Mouse (Mus musculus): ENCODE measurements around the gene Deup1. TPM values are rescaled to one million over a fixed set of nuclear protein-coding genes. Genes with fewer than 3 reads are reported as not detected.

Deup1 gene
- polyA plus RNA-seq, 1 experiment = 0.08 TPM

DNA sequence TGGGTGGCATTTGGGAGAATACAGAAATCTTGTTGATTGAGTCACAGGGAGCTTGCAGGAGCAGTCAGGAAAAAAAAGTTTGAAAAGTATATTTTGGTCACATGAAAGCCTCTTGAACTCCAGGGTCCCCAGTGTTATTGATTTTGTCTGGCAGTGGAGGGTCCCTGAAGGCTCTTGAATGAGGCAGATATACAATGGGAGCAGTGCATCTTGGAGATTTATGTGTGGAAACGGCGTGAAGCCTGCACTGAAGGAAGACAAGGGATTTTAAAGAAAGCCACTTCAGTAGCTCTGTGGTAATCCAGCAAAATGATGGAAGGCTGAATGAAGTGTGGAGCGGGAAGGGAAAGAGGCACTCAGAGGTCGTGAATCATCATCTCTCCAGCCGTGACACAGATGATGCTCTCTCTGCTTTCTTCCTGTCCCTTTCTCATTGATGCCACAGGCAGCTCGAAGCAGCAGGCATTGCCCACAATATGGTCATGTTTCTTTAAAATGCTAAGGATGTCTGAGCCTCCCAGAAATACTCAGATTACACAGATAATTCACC lies 30.6 kb upstream of the Deup1 start:
- H3K27ac ChIP-seq (ENCODE audit: control insufficient read depth, insufficient read depth, low read length) = no peak overlapping the region
- no peak for DNase-seq
- no peak overlapping the region for H3K4me3 ChIP-seq (ENCODE audit: control insufficient read depth, insufficient read depth, low read length)
- H3K27me3 ChIP-seq (ENCODE audit: control insufficient read depth, insufficient read depth, low read length) = no peaks in the 10 kb centered on the region
- H3K36me3 ChIP-seq (ENCODE audit: control insufficient read depth, insufficient read depth, low read length) = no peaks in the 10 kb centered on the region
- 63% methylated on average over 6 of the region's 6 CpGs for WGBS
- no peaks in the 10 kb centered on the region for H3K4me1 ChIP-seq (replicated peaks; ENCODE audit: control insufficient read depth, insufficient read depth, low read length)
- no peak for TF ChIP-seq CTCF (IDR thresholded peaks at IDR 0.05; ENCODE audit: borderline replicate concordance, control insufficient read depth, extremely low read depth, insufficient read depth, low read length, poor library complexity)
- TF ChIP-seq POLR2A (IDR thresholded peaks at IDR 0.05; ENCODE audit: control insufficient read depth, extremely low read depth, insufficient read depth, low read length, poor library complexity) = no peak

DNA sequence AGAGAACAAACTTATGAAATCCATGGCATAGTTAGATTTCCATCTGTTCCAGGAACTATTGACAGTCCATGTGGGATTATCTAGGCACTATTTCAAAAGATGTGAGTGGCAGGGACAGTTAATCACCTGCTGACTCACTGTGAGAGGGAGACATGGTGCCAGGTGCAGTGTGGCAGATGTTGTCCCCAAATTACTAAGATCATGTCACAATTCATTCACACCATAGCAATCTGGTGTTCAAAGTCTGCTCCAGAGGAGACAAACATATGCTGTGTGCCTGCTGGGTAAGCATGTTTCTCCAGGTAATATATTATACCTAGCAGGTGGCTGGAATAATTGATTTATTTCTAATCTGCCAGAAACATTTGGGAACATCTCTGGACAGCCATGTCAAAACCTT lies 25.3 kb upstream of the Deup1 start:
- H3K4me3 ChIP-seq (ENCODE audit: control insufficient read depth, insufficient read depth, low read length) = no peak overlapping the region
- TF ChIP-seq POLR2A (IDR thresholded peaks at IDR 0.05; ENCODE audit: control insufficient read depth, extremely low read depth, insufficient read depth, low read length, poor library complexity) (no peak), CTCF (IDR thresholded peaks at IDR 0.05; ENCODE audit: borderline replicate concordance, control insufficient read depth, extremely low read depth, insufficient read depth, low read length, poor library complexity) (no peak)
- no peaks in the 10 kb centered on the region for H3K36me3 ChIP-seq (ENCODE audit: control insufficient read depth, insufficient read depth, low read length)
- no peak overlapping the region for H3K27ac ChIP-seq (ENCODE audit: control insufficient read depth, insufficient read depth, low read length)
- no peak for DNase-seq
- H3K27me3 ChIP-seq (ENCODE audit: control insufficient read depth, insufficient read depth, low read length) = no peaks in the 10 kb centered on the region
- H3K4me1 ChIP-seq (replicated peaks; ENCODE audit: control insufficient read depth, insufficient read depth, low read length) = no peaks in the 10 kb centered on the region

DNA sequence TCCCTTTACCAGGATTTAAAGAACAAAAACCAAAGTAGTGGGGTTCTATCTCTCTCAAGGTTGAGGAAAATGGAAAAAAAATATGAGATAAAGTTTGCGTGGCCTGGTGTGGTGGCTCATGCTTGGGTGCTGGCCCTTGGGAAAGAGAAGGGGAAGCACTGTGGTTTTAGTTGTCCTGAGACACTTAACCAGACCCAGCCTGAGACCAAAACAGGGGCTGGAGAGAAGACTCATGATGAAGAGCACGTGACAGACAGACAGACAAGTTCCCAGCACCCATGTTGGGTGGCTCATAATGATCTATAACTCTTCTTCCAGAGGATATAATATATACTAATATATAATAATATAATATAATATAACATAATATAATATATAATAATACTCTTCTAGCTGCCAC lies 22.2 kb upstream of the Deup1 start:
- Histone ChIP-seq H3K36me3 (ENCODE audit: control insufficient read depth, insufficient read depth, low read length) (no peaks in the 10 kb centered on the region), H3K4me1 (replicated peaks; ENCODE audit: control insufficient read depth, insufficient read depth, low read length) (no peaks in the 10 kb centered on the region), H3K27me3 (ENCODE audit: control insufficient read depth, insufficient read depth, low read length) (no peaks in the 10 kb centered on the region), H3K4me3 (ENCODE audit: control insufficient read depth, insufficient read depth, low read length) (no peak overlapping the region), H3K27ac (ENCODE audit: control insufficient read depth, insufficient read depth, low read length) (no peak overlapping the region)
- DNase-seq = no peak
- 61% methylated on average over 2 of the region's 2 CpGs for WGBS
- TF ChIP-seq CTCF (IDR thresholded peaks at IDR 0.05; ENCODE audit: borderline replicate concordance, control insufficient read depth, extremely low read depth, insufficient read depth, low read length, poor library complexity) = no peak
- no peak for TF ChIP-seq POLR2A (IDR thresholded peaks at IDR 0.05; ENCODE audit: control insufficient read depth, extremely low read depth, insufficient read depth, low read length, poor library complexity)

DNA sequence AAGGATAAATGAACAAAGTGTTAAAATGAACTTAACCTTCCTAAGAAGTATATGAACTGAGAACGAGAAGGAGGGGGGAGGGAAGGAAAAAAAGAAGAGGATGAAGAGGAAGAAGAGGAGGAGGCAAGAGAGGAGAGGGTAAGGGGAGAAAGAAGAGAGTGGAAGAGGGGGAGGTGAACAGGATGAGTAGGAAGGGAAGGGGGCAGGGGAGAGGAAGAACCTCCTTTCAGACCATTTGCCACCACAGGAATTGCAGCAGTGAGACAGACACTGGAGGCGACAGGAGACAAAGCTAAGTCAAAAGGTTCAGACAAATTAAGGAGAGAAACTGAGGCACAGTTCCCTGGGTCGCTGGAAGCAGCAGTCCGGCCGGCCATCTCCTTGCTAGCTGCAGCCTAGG lies 349 bp downstream of the Deup1 start:
- TF ChIP-seq CTCF (IDR thresholded peaks at IDR 0.05; ENCODE audit: borderline replicate concordance, control insufficient read depth, extremely low read depth, insufficient read depth, low read length, poor library complexity) (no peak), POLR2A (IDR thresholded peaks at IDR 0.05; ENCODE audit: control insufficient read depth, extremely low read depth, insufficient read depth, low read length, poor library complexity) (no peak)
- no peak overlapping the region for H3K4me3 ChIP-seq (ENCODE audit: control insufficient read depth, insufficient read depth, low read length)
- no peak for DNase-seq
- no peaks in the 10 kb centered on the region; the same call in 1 of the 2 replicates for H3K27me3 ChIP-seq (ENCODE audit: control insufficient read depth, insufficient read depth, low read length)
- no peak overlapping the region for H3K27ac ChIP-seq (ENCODE audit: control insufficient read depth, insufficient read depth, low read length)
- H3K36me3 ChIP-seq (ENCODE audit: control insufficient read depth, insufficient read depth, low read length) = no peaks in the 10 kb centered on the region
- 20% methylated on average over 5 of the region's 5 CpGs for WGBS
- no peaks in the 10 kb centered on the region for H3K4me1 ChIP-seq (replicated peaks; ENCODE audit: control insufficient read depth, insufficient read depth, low read length)

DNA sequence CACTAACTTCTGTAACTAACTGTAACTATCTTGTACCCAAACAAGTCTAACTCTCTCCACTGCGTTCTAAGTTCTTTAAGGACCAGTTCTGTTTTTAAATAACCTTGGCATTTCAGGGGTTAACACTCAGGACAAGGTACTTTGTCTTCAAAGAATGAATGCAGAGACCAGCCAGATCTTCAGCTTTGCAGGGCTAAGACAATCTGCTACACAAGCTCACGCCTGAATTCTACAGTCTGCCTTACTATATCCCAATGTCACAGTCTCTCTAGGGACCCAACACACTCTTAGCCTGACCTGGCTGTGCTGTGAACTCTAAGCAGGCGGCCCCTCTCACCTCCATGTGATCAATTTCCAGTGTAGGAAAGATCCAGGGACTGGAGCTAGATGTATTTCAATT lies 3.0 kb downstream of the Deup1 start:
- no peak for TF ChIP-seq CTCF (IDR thresholded peaks at IDR 0.05; ENCODE audit: borderline replicate concordance, control insufficient read depth, extremely low read depth, insufficient read depth, low read length, poor library complexity)
- TF ChIP-seq POLR2A (IDR thresholded peaks at IDR 0.05; ENCODE audit: control insufficient read depth, extremely low read depth, insufficient read depth, low read length, poor library complexity) = no peak
- Histone ChIP-seq H3K27me3 (ENCODE audit: control insufficient read depth, insufficient read depth, low read length) (no peaks in the 10 kb centered on the region; the same call in 1 of the 2 replicates), H3K4me3 (ENCODE audit: control insufficient read depth, insufficient read depth, low read length) (no peak overlapping the region), H3K27ac (ENCODE audit: control insufficient read depth, insufficient read depth, low read length) (no peak overlapping the region), H3K4me1 (replicated peaks; ENCODE audit: control insufficient read depth, insufficient read depth, low read length) (no peaks in the 10 kb centered on the region), H3K36me3 (ENCODE audit: control insufficient read depth, insufficient read depth, low read length) (no peaks in the 10 kb centered on the region)
- WGBS = 91% methylated on average over 3 of the region's 3 CpGs
- DNase-seq = no peak

DNA sequence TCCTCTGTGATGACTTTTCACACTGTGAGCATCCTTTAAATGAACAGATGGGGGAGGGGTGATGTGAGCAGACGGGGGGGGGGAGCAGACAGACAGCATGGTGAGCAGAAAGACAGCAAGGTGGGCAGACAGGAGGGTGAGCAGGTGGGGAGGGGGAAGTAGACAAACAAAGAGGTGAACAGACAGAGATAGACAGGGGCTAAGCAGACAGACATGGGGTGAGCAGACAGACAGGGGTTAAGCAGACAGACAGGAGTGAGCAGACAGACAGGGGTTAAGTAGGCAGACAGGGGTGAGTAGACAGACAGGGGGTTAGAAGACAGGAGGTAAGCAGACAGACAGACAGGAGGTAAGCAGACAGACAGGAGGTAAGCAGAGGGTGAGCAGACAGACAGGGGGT lies 8.0 kb downstream of the Deup1 start:
- no peaks in the 10 kb centered on the region for H3K27me3 ChIP-seq (ENCODE audit: control insufficient read depth, insufficient read depth, low read length)
- DNase-seq = no peak
- WGBS = 91% methylated on average over 1 of the region's 1 CpGs
- no peak for TF ChIP-seq CTCF (IDR thresholded peaks at IDR 0.05; ENCODE audit: borderline replicate concordance, control insufficient read depth, extremely low read depth, insufficient read depth, low read length, poor library complexity)
- TF ChIP-seq POLR2A (IDR thresholded peaks at IDR 0.05; ENCODE audit: control insufficient read depth, extremely low read depth, insufficient read depth, low read length, poor library complexity) = no peak
- H3K36me3 ChIP-seq (ENCODE audit: control insufficient read depth, insufficient read depth, low read length) = no peaks in the 10 kb centered on the region
- H3K4me1 ChIP-seq (replicated peaks; ENCODE audit: control insufficient read depth, insufficient read depth, low read length) = no peaks in the 10 kb centered on the region
- H3K4me3 ChIP-seq (ENCODE audit: control insufficient read depth, insufficient read depth, low read length) = no peak overlapping the region
- H3K27ac ChIP-seq (ENCODE audit: control insufficient read depth, insufficient read depth, low read length) = no peak overlapping the region

DNA sequence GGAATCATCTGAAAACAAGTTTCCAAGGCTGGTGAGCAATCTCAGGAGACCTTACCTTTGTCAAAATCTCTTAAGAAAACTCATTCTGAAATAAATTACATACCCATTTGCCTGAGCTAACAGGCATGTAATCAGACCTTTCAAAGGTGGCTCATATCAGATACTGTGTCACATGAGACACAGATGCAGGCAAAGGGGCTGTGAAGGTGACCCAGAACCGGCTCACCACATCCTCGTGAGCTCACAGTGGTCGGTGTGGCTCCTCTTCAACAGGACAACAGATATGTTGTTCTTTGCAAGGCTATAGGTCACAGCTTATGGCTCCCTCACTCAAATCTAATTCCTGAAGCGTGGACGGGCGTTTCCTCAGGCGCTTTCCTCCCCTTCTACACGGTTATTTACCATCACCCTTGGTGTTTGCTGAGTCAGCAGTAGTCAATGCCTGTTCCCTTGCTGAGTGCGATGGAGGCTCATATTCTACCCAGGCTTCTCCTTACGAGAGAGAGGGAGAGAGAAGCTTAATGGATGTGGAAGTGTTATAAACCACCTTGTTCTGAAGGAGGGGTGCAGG lies 8.6 kb downstream of the Deup1 start:
- Histone ChIP-seq H3K27ac (ENCODE audit: control insufficient read depth, insufficient read depth, low read length) (no peak overlapping the region), H3K27me3 (ENCODE audit: control insufficient read depth, insufficient read depth, low read length) (no peaks in the 10 kb centered on the region), H3K4me1 (replicated peaks; ENCODE audit: control insufficient read depth, insufficient read depth, low read length) (no peaks in the 10 kb centered on the region), H3K36me3 (ENCODE audit: control insufficient read depth, insufficient read depth, low read length) (no peaks in the 10 kb centered on the region), H3K4me3 (ENCODE audit: control insufficient read depth, insufficient read depth, low read length) (no peak overlapping the region)
- WGBS = 77% methylated on average over 10 of the region's 10 CpGs
- DNase-seq = no peak
- TF ChIP-seq CTCF (IDR thresholded peaks at IDR 0.05; ENCODE audit: borderline replicate concordance, control insufficient read depth, extremely low read depth, insufficient read depth, low read length, poor library complexity) (no peak), POLR2A (IDR thresholded peaks at IDR 0.05; ENCODE audit: control insufficient read depth, extremely low read depth, insufficient read depth, low read length, poor library complexity) (no peak)

Data from thymus, adult 2 months (tissue).